Mouse (Mus musculus): Measurements from ENCODE around the gene Alkbh6. TPM values are rescaled to one million over a fixed set of nuclear protein-coding genes. Genes with fewer than 3 reads are reported as not detected.

The Alkbh6 gene
- 57.4 and 64.4 TPM in 2 replicates for polyA plus RNA-seq (2015; fragmentation: Nextera tagmentation; extraction: Ambion mirVana)

DNA sequence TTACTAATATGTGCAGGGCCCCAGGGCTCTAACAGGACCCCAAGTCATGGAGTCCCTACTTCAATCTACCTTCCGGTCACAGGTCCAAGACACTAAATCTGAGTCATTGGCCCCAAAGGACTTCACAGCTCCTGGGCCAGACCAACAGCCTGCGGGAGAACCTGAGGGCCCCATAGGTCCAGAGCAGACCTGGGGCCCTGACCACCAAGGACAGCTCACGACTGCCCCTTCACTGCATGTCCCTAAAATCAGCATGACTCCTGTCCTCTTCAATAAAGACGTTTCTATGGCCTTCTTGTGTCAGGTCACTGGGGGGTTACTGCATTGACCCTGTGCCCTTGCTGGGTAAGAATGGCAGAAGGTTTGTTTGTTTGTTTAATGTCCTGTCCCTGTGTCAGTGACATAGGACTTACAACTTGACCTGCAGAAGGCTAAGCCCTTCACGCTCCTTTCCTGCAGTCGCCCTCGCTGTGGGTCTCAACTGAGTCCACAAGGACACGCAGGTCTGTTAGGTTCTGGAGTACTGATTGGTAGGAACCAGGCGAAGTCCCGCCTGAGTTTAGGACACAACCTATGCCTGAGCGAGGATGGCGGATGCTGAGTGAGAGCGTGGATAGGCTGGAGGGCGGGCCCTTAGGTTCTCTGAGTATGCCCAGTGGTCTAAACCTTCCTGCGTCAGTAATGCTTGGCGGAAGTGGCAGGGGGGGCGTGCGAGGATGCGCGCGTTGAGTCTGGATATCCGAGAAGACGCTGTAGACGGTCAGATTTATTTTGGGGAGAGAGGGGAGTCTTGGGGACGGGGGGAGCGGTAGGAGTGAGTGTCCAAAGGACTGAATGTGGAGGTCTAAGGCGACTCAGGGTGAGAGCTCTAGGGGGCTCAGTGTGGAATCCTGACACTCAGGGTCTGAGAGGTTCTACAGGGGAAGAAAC is at the start of gene Alkbh6:
TSS of gene Alkbh6 (plus strand) at position 642 of the 930 bp plus-strand sequence.
- peak within 1 kb of the TSS; percentile 69 for H3K27ac ChIP-seq
- ATAC-seq (replicated peaks; ENCODE audit: insufficient number of reproducible peaks, insufficient read depth, low FRiP score, low read depth) = peak; percentile 100
- no peaks in the 10 kb centered on the region for H3K9me3 ChIP-seq (replicated peaks)
- peak within 1 kb of the TSS; percentile 89 for H3K4me2 ChIP-seq
- H3K27me3 ChIP-seq = no peaks in the 10 kb centered on the region
- H3K9ac ChIP-seq = peak within 1 kb of the TSS; percentile 64
- peak within 1 kb of the TSS; percentile 68 for H3K4me3 ChIP-seq
- peaks cover 16% of the 10 kb centered on the region for H3K4me1 ChIP-seq (replicated peaks)
- WGBS = 4% methylated on average over 27 of the region's 27 CpGs
- H3K36me3 ChIP-seq = no peaks in the 10 kb centered on the region

DNA sequence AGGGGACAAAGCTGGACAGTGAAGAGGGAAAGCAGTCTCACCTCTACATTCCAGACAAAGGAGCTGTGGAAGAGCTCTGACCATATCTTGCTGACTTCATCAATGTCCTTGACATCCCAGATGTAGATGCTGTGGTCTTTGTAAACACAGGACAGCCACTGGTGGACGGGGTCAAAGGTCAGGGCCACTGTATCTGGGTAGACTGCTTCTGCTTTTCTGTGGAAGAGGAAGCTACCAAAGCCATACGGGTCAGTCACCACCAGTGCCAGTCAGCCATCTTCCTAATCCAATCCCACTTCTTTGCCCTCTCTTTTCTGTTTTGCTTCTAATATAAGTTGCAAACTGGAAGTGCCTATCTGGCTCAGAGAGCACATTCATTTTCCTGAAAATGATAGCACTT is 43.5 kb upstream of the Alkbh6 start:
- 81% methylated on average over 2 of the region's 2 CpGs for WGBS
- peaks cover 9% of the 10 kb centered on the region; the same call in 1 of the 2 replicates for H3K36me3 ChIP-seq

DNA sequence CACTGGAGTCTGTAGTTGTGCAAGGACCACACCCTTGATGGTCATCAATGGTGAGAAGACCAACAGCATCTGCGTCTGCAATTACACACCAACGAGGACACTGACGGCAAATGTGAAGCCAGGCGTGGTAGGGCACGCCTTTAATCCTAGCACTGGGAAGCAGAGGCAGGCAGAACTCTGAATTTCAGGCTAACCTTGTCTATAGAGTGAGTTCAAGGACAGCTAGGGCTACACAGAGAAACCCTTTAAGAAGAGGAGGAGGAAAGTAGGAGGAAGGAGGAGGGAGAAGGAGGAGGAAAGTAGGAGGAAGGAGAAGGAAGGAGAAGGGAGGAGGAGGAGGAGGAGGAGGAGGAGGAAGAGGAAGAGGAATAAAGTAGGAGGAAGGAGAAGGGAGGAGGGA is 43.0 kb upstream of the Alkbh6 start:
- WGBS = 87% methylated on average over 5 of the region's 5 CpGs
- no peaks in the 10 kb centered on the region for H3K27me3 ChIP-seq
- no peaks in the 10 kb centered on the region for H3K9me3 ChIP-seq (replicated peaks)
- H3K4me1 ChIP-seq (replicated peaks) = no peaks in the 10 kb centered on the region; the same call in 1 of the 2 replicates
- H3K27ac ChIP-seq = no peak overlapping the region
- H3K9ac ChIP-seq = no peak overlapping the region
- H3K4me2 ChIP-seq = no peak overlapping the region
- ATAC-seq (replicated peaks; ENCODE audit: insufficient number of reproducible peaks, insufficient read depth, low FRiP score, low read depth) = no peak
- no peak overlapping the region for H3K4me3 ChIP-seq
- peaks cover 9% of the 10 kb centered on the region; the same call in 1 of the 2 replicates for H3K36me3 ChIP-seq

More for the DNA sequence above, 43.5 kb upstream of the Alkbh6 start:
- ATAC-seq (replicated peaks; ENCODE audit: insufficient number of reproducible peaks, insufficient read depth, low FRiP score, low read depth) = no peak
- no peaks in the 10 kb centered on the region for H3K9me3 ChIP-seq (replicated peaks)
- H3K4me1 ChIP-seq (replicated peaks) = no peaks in the 10 kb centered on the region; the same call in 1 of the 2 replicates
- H3K4me2 ChIP-seq = no peak overlapping the region
- no peak overlapping the region for H3K9ac ChIP-seq
- H3K4me3 ChIP-seq = no peak overlapping the region
- H3K27me3 ChIP-seq = no peaks in the 10 kb centered on the region
- no peak overlapping the region for H3K27ac ChIP-seq

DNA sequence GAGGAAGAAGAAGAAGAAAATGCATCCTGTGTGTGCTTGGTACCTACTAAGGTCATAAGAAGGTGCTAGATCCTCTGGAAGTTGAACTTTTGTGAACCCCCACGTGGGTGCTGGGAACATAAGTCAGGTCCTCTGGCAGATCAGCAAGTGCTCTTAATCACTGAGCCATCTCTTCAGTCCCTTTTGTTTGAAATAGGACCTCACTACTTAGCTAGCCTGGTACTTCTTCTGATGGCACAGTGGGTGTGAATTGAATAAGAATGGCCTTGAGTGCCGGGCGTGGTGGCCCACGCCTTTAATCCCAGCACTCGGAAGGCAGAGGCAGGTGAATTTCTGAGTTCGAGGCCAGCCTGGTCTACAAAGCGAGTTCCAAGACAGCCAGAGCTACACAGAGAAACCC is 42.6 kb upstream of the Alkbh6 start:
- Histone ChIP-seq H3K9ac (no peak overlapping the region), H3K36me3 (peaks cover 9% of the 10 kb centered on the region; the same call in 1 of the 2 replicates), H3K27ac (no peak overlapping the region), H3K9me3 (replicated peaks) (no peaks in the 10 kb centered on the region), H3K4me1 (replicated peaks) (no peaks in the 10 kb centered on the region; the same call in 1 of the 2 replicates), H3K4me3 (no peak overlapping the region), H3K27me3 (no peaks in the 10 kb centered on the region), H3K4me2 (no peak overlapping the region)
- 88% methylated on average over 7 of the region's 7 CpGs for WGBS
- ATAC-seq (replicated peaks; ENCODE audit: insufficient number of reproducible peaks, insufficient read depth, low FRiP score, low read depth) = no peak

DNA sequence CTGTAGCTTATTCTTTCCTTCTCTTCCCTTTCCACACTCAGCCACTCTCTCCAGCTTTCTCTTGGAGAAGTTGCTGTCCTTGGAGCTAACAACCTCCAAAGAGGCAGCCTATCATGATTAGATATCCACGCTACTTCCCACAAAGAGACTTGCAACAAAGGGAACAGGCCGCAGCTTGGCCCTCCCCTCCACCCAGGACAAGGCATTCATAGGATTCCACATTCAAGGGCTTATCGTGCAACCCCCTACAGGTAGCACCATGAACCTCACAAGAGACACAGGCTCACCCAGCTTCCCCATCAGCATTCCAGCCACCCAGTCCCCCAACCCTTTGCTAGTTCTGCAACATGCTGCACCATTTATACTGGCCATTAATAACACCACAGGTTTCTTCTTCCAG is 41.7 kb upstream of the Alkbh6 start:
- 43% methylated on average over 3 of the region's 3 CpGs for WGBS
- H3K27ac ChIP-seq = no peak overlapping the region
- no peak overlapping the region for H3K4me2 ChIP-seq
- no peaks in the 10 kb centered on the region for H3K9me3 ChIP-seq (replicated peaks)
- H3K4me3 ChIP-seq = no peak overlapping the region
- no peak overlapping the region for H3K9ac ChIP-seq
- peaks cover 16% of the 10 kb centered on the region; the same call in 1 of the 2 replicates for H3K36me3 ChIP-seq
- H3K4me1 ChIP-seq (replicated peaks) = no peaks in the 10 kb centered on the region; the same call in 1 of the 2 replicates
- no peak for ATAC-seq (replicated peaks; ENCODE audit: insufficient number of reproducible peaks, insufficient read depth, low FRiP score, low read depth)
- no peaks in the 10 kb centered on the region for H3K27me3 ChIP-seq

DNA sequence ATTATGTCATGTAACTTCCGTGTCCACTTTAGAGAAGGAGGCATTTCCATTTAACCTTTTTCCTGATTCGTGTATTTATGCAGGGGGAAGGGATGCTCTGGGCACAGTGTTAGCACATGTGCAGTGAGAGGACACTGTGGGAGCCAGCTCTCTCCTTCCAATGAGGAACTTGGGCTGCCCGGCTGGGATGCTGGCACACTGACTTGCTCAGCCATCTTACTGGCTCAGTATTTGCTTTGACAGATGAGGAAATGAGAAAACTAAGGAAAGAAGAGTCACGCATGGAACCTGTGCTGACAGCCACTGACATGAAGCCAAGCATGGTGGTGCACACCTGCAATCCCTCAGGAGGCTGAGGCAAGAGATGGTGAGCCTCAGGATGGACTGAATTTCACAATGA is 38.9 kb upstream of the Alkbh6 start:
- no peak overlapping the region for H3K4me2 ChIP-seq
- no peak overlapping the region for H3K27ac ChIP-seq
- WGBS = 83% methylated on average over 4 of the region's 4 CpGs
- H3K9ac ChIP-seq = no peak overlapping the region
- H3K4me1 ChIP-seq (replicated peaks) = no peaks in the 10 kb centered on the region; the same call in 1 of the 2 replicates
- no peaks in the 10 kb centered on the region for H3K27me3 ChIP-seq
- no peak for ATAC-seq (replicated peaks; ENCODE audit: insufficient number of reproducible peaks, insufficient read depth, low FRiP score, low read depth)
- H3K9me3 ChIP-seq (replicated peaks) = no peaks in the 10 kb centered on the region
- peaks cover 16% of the 10 kb centered on the region; the same call in 1 of the 2 replicates for H3K36me3 ChIP-seq
- no peak overlapping the region for H3K4me3 ChIP-seq

DNA sequence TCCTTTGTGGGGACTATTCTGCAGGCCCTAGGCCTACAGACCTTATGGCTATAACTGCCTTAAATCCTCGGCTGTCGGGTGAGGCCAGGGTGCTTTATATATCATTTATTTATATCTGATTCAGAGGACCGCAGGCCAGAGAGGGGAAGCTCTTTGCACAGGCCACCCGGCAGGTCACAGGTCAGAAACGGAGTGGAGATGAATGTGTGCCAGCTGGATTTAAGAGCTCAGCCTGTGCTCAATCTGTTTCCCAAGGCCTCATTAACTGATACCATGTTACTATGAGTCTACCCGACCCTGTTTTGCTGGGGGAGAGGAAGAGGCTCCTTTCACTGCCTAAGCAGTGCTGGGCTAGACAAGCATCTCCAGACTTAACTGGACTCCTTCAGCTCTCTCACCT is 34.1 kb upstream of the Alkbh6 start:
- Histone ChIP-seq H3K27ac (no peak overlapping the region), H3K4me2 (no peak overlapping the region), H3K4me1 (replicated peaks) (peaks cover 12% of the 10 kb centered on the region), H3K9me3 (replicated peaks) (no peaks in the 10 kb centered on the region), H3K9ac (no peak overlapping the region), H3K36me3 (peaks cover 13% of the 10 kb centered on the region; the same call in 1 of the 2 replicates), H3K4me3 (no peak overlapping the region), H3K27me3 (no peaks in the 10 kb centered on the region)
- no peak for ATAC-seq (replicated peaks; ENCODE audit: insufficient number of reproducible peaks, insufficient read depth, low FRiP score, low read depth)
- WGBS = 67% methylated on average over 6 of the region's 6 CpGs

DNA sequence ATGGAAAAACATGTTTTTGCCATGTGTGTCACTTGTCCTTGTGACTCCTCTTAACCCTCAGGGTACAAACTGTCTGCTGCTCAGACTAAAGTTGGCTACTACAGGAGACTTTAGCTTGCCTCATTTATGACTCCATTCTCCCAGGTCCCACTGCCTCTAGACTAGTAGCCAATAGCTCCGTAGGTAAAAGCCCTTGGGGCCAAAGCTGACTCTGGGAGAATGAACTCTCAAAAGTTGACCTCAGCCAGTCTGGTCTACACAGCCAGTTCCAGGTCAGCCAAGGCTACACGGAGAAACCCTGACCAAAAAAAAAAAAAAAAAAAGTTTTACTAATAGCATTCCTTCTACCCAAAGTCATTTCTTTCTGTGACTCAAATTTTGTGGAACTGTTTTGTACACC is 29.6 kb upstream of the Alkbh6 start:
- no peaks in the 10 kb centered on the region for H3K9me3 ChIP-seq (replicated peaks)
- peaks cover 24% of the 10 kb centered on the region for H3K4me1 ChIP-seq (replicated peaks)
- no peaks in the 10 kb centered on the region for H3K36me3 ChIP-seq
- no peak overlapping the region for H3K9ac ChIP-seq
- peak overlapping the region; percentile 93; the same call in 1 of the 2 replicates for H3K4me2 ChIP-seq
- no peak overlapping the region for H3K27ac ChIP-seq
- H3K4me3 ChIP-seq = 0 out of 2 replicates have a peak overlapping the region, but pooled peaks have one; percentile 96
- no peak for ATAC-seq (replicated peaks; ENCODE audit: insufficient number of reproducible peaks, insufficient read depth, low FRiP score, low read depth)
- WGBS = 53% methylated on average over 2 of the region's 2 CpGs
- no peaks in the 10 kb centered on the region for H3K27me3 ChIP-seq

DNA sequence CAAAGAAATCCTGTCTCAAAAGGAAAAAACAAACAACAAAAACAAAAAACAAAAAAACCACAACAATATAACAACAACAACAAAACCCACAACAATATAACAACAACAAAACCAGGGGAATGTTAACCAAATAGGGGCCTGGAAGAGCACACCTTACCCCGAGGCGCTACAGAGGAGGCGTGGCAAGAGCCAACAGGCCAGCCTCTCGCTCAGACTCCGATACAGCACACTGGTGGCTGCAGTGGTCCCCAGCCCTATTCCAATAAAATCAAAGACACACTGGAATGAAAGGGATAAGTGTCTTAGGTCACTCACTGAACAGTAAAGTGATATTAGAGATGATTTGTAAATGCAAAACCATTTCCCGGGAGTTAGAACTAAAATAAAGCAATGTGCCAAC is 29.0 kb upstream of the Alkbh6 start:
- Histone ChIP-seq H3K9me3 (replicated peaks) (no peaks in the 10 kb centered on the region), H3K27ac (peak overlapping the region; percentile 99), H3K36me3 (no peaks in the 10 kb centered on the region), H3K27me3 (no peaks in the 10 kb centered on the region), H3K4me3 (peak overlapping the region; percentile 96), H3K4me2 (peak overlapping the region; percentile 93), H3K9ac (peak overlapping the region; percentile 64; the same call in 1 of the 2 replicates), H3K4me1 (replicated peaks) (peaks cover 24% of the 10 kb centered on the region)
- no peak for ATAC-seq (replicated peaks; ENCODE audit: insufficient number of reproducible peaks, insufficient read depth, low FRiP score, low read depth)
- under 1% methylated on average over 6 of the region's 6 CpGs for WGBS

DNA sequence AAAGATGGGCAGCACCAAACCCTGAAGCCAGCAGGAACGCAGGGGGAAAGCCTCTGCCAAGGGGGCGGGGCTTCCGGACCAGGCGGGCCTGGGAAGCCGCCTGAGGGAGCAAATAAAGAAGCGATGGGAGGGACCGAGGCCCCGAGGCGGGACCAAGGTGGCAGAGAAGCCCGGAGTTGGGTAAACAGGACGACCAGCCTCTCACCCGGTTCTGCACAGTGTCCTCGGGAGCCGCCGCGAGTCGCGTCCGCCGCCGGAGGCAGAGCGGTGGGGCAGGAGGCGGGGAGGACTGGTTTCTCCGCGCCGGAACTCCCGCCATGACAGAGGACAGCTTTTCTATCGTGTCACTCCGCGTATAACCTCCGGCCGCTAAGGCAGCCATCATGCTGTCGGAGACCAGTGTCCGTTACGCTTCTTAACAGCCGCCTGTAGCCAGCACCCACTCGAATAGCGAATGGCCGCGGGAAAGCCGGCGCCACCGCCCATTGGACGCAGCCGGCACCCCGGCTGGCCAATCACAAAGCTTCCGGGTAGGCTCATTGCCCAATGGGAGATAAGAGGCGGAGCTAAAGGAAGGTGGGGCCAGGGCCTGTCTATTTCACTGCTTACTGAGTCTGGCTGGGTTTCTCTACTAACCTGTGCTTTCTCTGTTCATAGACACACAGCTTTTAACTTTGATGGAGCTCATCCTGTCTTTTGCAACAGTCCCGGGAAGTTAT is 28.4 kb upstream of the Alkbh6 start, which contains the start of the genes Thap8 and Wdr62:
TSS of gene Thap8 (plus strand) at position 144 of the 719 bp plus-strand sequence.
TSS of gene Wdr62 (minus strand) at position 469 of the 719 bp plus-strand sequence.
- no peaks in the 10 kb centered on the region for H3K9me3 ChIP-seq (replicated peaks)
- peak within 1 kb of the TSS; percentile 93 for H3K4me2 ChIP-seq
- H3K4me3 ChIP-seq = peak within 1 kb of the TSS; percentile 96
- WGBS = under 1% methylated on average over 49 of the region's 49 CpGs
- no peaks in the 10 kb centered on the region for H3K36me3 ChIP-seq
- no peaks in the 10 kb centered on the region for H3K27me3 ChIP-seq
- H3K4me1 ChIP-seq (replicated peaks) = peaks cover 21% of the 10 kb centered on the region
- H3K9ac ChIP-seq = peak within 1 kb of the TSS; percentile 64
- H3K27ac ChIP-seq = peak within 1 kb of the TSS; percentile 99
- peak; percentile 94 for ATAC-seq (replicated peaks; ENCODE audit: insufficient number of reproducible peaks, insufficient read depth, low FRiP score, low read depth)

DNA sequence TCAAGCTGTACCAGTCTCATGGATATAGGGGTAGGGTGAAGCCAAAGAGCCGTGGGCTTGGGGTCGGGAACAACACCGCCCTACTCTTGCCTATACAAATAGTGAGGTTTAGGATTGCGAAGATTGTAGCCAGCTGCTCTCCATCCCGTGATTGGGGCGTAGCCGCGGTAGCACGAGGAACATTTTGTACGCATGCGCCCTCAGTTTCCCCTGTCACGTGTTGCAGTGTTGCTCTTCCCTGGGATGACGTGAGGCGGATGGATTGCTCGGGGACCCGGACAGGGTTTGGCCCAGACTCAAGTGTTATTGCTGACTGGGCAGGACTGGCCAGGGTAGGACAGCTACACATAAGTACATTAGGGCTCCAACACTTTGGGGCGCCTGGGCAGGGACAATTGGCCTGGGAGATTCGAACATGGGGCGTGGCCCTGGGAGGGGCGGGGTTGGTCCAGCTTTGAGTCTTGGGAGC is 27.8 kb upstream of the Alkbh6 start:
- Histone ChIP-seq H3K4me1 (replicated peaks) (peaks cover 18% of the 10 kb centered on the region), H3K4me2 (peak overlapping the region; percentile 93), H3K27ac (peak overlapping the region; percentile 99), H3K36me3 (no peaks in the 10 kb centered on the region), H3K9ac (peak overlapping the region; percentile 53), H3K4me3 (peak overlapping the region; percentile 96), H3K9me3 (replicated peaks) (no peaks in the 10 kb centered on the region), H3K27me3 (no peaks in the 10 kb centered on the region)
- WGBS = under 1% methylated on average over 20 of the region's 20 CpGs
- peak; percentile 87 for ATAC-seq (replicated peaks; ENCODE audit: insufficient number of reproducible peaks, insufficient read depth, low FRiP score, low read depth)

Data from heart, embryonic 15.5 days (tissue).